ENCODE assay signal across 33 mouse cellular contexts in the genomic region with DNA sequence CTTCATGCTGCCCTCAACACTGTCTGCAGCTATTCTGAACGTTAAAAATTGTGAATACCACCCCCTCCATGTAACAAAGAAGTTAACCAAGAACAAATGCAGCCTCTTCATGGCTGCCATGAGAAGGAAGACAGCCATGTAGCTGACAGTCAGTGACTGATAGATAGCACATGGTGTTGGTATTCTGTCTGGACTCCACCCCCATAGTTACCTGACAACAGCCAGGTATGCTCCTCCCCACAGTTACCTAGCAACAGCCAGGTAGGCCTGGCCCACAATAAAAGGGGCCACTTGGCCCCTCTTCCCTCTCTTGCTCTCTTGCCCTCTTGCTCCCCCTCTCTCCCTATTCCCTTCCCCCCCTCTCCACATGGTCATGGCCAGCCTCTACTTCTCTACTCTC.
"Had no signal": no experiment of that assay in that cellular context is flagged by ENCODE, and none has a peak within 500 bp of the region (broad histone marks: within the 10 kb centered on the region; RNA-seq: fewer than 3 reads in every experiment).

No protein-coding gene starts in this region.

- H3K9me3 ChIP-seq: heart, embryonic 10.5 days; heart, embryonic 12.5 days; heart, embryonic 13.5 days; heart, embryonic 15.5 days; hindbrain, embryonic 10.5 days; hindbrain, embryonic 12.5 days; hindbrain, embryonic 13.5 days; hindbrain, embryonic 15.5 days; kidney, embryonic 15.5 days had no signal

- ATAC-seq: hindbrain, embryonic 16.5 days; hindbrain, postnatal 0 days; inflammation-experienced regulatory T-cells, adult 6 months had no signal

- H3K9ac ChIP-seq: heart, embryonic 12.5 days; heart, embryonic 13.5 days; heart, embryonic 15.5 days; hindbrain, embryonic 12.5 days; hindbrain, embryonic 13.5 days; hindbrain, embryonic 14.5 days; hindbrain, embryonic 15.5 days; kidney, embryonic 15.5 days had no signal

- DNase-seq: heart, postnatal 10 days; heart, postnatal 14 days; heart, postnatal 36 days; heart, postnatal 4 days; kidney, adult 11 months; kidney, adult 18-20 months; kidney, adult 2 months; kidney, adult 8-10 months; kidney, adult 9 months; kidney, postnatal 10 days; kidney, postnatal 14 days; kidney, postnatal 25 days; kidney, postnatal 36 days; kidney, postnatal 4 days; layer of hippocampus, adult 9-11 months; layer of hippocampus, postnatal 36 days had no signal

- H3K27ac ChIP-seq: heart, embryonic 10.5 days; heart, embryonic 13.5 days; heart, embryonic 15.5 days; hindbrain, embryonic 10.5 days; hindbrain, embryonic 12.5 days; hindbrain, embryonic 13.5 days; hindbrain, embryonic 14.5 days; hindbrain, embryonic 15.5 days; hindbrain, postnatal 0 days; kidney, embryonic 15.5 days; kidney, postnatal 0 days; layer of hippocampus, adult 2 months; left cerebral cortex, adult 2 months had no signal

- H3K4me3 ChIP-seq: heart, embryonic 10.5 days; heart, embryonic 12.5 days; heart, embryonic 13.5 days; heart, embryonic 15.5 days; hindbrain, embryonic 10.5 days; hindbrain, embryonic 12.5 days; hindbrain, embryonic 13.5 days; hindbrain, embryonic 15.5 days; kidney, embryonic 15.5 days; layer of hippocampus, adult 2 months; left cerebral cortex, adult 2 months had no signal

- H3K27me3 ChIP-seq: heart, embryonic 12.5 days; heart, embryonic 13.5 days; heart, embryonic 15.5 days; hindbrain, embryonic 12.5 days; hindbrain, embryonic 13.5 days; hindbrain, embryonic 15.5 days; kidney, embryonic 15.5 days had no signal

- H3K4me2 ChIP-seq: heart, embryonic 11.5 days; heart, embryonic 12.5 days; heart, embryonic 13.5 days; heart, embryonic 15.5 days; hindbrain, embryonic 12.5 days; hindbrain, embryonic 13.5 days; hindbrain, embryonic 14.5 days; hindbrain, embryonic 15.5 days; kidney, embryonic 15.5 days had no signal

- H3K4me1 ChIP-seq: heart, embryonic 10.5 days; heart, embryonic 12.5 days; heart, embryonic 13.5 days; heart, embryonic 15.5 days; hindbrain, embryonic 10.5 days; hindbrain, embryonic 12.5 days; hindbrain, embryonic 13.5 days; hindbrain, embryonic 15.5 days; kidney, embryonic 15.5 days had no signal

- H3K36me3 ChIP-seq: heart, embryonic 10.5 days; heart, embryonic 12.5 days; heart, embryonic 13.5 days; heart, embryonic 15.5 days; hindbrain, embryonic 10.5 days; hindbrain, embryonic 12.5 days; hindbrain, embryonic 13.5 days; hindbrain, embryonic 15.5 days; kidney, embryonic 15.5 days had no signal
